Mouse (Mus musculus): ENCODE measurements around the gene Best1. TPM values are rescaled to one million over a fixed set of nuclear protein-coding genes. Genes with fewer than 3 reads are reported as not detected.

Best1 gene
- total and polyA plus RNA-seq, 2 experiments from 2014 or later = 0.33 TPM; not detected in 1

DNA sequence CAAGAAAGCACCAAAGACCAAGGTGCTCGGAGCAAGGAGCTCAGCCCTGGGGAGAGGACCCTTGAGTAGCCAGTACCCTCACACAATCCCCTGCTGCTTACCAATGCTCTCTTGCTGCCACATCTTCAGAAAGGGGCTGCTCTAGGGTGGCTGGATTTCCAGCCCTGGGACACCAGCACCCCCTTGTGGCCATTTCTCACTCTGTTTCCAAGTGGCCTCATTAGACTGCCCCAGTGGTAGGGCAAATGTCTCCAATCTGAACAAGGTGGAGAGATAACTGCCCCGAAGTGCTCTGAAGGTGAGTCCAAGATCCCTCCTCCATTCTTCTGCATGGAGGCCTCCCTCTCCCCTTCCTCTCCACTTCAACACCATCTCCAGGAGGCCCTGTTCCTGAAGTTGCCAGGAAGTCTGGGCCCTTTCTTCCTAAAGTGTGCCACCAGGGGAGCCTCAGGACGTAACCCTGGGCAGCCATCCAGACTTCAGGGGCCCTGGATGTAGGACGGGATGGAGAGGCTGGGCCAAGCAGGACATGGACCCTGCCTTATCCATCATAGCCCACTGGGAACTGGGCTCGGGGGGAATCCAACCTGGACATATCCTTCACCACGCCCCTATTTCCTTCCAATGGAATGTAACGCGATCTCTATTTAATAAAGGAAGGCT is 33.5 kb upstream of the Best1 start:
- 46% methylated on average over 8 of the region's 8 CpGs for WGBS
- TF ChIP-seq EP300 (IDR thresholded peaks at IDR 0.05; ENCODE audit: low read depth) (no peak), CTCF (IDR thresholded peaks at IDR 0.05; ENCODE audit: low read depth) (peak; percentile 91)
- Histone ChIP-seq H3K4me2 (ENCODE audit: low read depth, low read length) (no peak overlapping the region), H3K27ac (ENCODE audit: low read depth) (no peak overlapping the region), H3K27me3 (ENCODE audit: control insufficient read depth, insufficient read depth, low read length) (no peaks in the 10 kb centered on the region), H3K9me3 (replicated peaks; ENCODE audit: control insufficient read depth, low read length) (no peaks in the 10 kb centered on the region), H3K4me3 (ENCODE audit: low read depth, low read length) (no peak overlapping the region), H3K4me1 (ENCODE audit: control insufficient read depth, insufficient read depth) (peaks cover 24% of the 10 kb centered on the region; the same call in 1 of the 2 replicates), H3K9ac (replicated peaks; ENCODE audit: low read depth, low read length) (no peak overlapping the region), H3K36me3 (replicated peaks; ENCODE audit: control insufficient read depth, insufficient read depth, low read length) (0 out of 2 replicates have a peak, but pooled peaks cover 5% of the 10 kb centered on the region)
- DNase-seq (ENCODE audit: low spot score) = peak; percentile 71
- ATAC-seq (ENCODE audit: insufficient read depth, low read depth) = peak; percentile 50; the same call in 1 of the 2 replicates

DNA sequence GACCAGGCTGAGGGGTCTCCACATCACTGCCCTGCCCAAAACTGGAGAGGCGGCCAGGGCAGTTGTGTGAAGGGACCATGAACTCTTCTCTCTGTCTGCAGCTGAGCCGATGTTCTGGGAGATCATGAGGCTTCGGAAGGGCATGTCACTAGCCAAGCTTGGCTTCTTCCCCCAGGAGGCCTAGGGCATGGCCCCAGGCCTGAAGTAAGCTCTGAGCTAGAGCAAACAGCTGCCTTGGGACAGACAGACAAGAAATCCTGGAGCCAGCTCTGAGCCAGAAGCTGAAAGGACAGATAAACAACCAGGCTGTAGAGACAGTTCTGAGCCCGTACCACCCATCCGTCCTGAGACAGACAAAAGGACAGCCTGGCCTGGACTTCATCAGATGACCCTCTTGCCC is 32.9 kb upstream of the Best1 start:
- no peak for DNase-seq (ENCODE audit: low spot score)
- ATAC-seq (ENCODE audit: insufficient read depth, low read depth) = no peak
- 83% methylated on average over 5 of the region's 5 CpGs for WGBS
- no peak overlapping the region for H3K4me2 ChIP-seq (ENCODE audit: low read depth, low read length)
- no peak overlapping the region for H3K27ac ChIP-seq (ENCODE audit: low read depth)
- no peak overlapping the region for H3K9ac ChIP-seq (replicated peaks; ENCODE audit: low read depth, low read length)
- H3K36me3 ChIP-seq (replicated peaks; ENCODE audit: control insufficient read depth, insufficient read depth, low read length) = 0 out of 2 replicates have a peak, but pooled peaks cover 9% of the 10 kb centered on the region
- no peak overlapping the region for H3K4me3 ChIP-seq (ENCODE audit: low read depth, low read length)
- TF ChIP-seq CTCF (IDR thresholded peaks at IDR 0.05; ENCODE audit: low read depth) = no peak
- no peak for TF ChIP-seq EP300 (IDR thresholded peaks at IDR 0.05; ENCODE audit: low read depth)
- H3K9me3 ChIP-seq (replicated peaks; ENCODE audit: control insufficient read depth, low read length) = no peaks in the 10 kb centered on the region
- no peaks in the 10 kb centered on the region for H3K27me3 ChIP-seq (ENCODE audit: control insufficient read depth, insufficient read depth, low read length)
- H3K4me1 ChIP-seq (ENCODE audit: control insufficient read depth, insufficient read depth) = peaks cover 19% of the 10 kb centered on the region; the same call in 1 of the 2 replicates

DNA sequence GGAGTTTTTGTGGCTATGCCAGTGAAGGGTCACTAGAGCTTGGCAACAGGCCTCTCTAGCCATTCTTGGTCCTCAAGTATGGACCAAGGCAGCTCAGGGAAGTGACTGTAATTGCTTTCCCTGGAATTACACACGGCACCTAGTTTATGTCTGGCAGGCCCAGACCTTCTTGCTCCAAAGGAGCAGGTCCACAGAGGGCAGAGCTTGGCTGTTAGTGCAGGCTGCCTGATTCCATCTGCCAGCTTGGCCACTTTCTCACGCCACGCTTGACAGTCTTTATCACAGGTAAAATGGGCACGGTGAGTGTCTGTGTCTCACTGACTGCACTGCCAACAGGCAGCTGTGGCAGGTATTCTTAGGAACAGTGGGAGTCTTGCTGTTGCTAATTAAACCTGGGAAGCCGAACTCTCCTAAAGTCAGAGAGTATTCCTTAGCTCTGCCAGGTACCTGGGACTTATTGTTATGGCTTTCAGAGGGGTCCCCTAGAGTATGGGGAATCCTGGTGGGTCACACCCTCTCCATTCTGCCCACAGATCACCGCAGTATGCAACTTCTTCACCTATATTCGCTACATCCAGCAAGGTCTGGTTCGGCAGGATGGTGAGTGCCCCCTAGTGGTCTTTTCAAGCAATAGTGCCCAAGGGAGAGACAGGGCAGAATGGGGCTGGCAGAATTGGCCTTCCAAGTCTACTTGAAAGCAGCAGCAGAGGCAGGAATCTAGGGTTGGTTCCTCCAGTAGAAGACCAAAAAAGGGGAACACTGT is 32.0 kb upstream of the Best1 start:
- Histone ChIP-seq H3K27ac (ENCODE audit: low read depth) (no peak overlapping the region), H3K4me1 (ENCODE audit: control insufficient read depth, insufficient read depth) (peaks cover 10% of the 10 kb centered on the region; the same call in 1 of the 2 replicates), H3K4me3 (ENCODE audit: low read depth, low read length) (no peak overlapping the region), H3K9ac (replicated peaks; ENCODE audit: low read depth, low read length) (no peak overlapping the region), H3K36me3 (replicated peaks; ENCODE audit: control insufficient read depth, insufficient read depth, low read length) (peaks cover 18% of the 10 kb centered on the region; the same call in 1 of the 2 replicates), H3K9me3 (replicated peaks; ENCODE audit: control insufficient read depth, low read length) (no peaks in the 10 kb centered on the region), H3K4me2 (ENCODE audit: low read depth, low read length) (no peak overlapping the region), H3K27me3 (ENCODE audit: control insufficient read depth, insufficient read depth, low read length) (no peaks in the 10 kb centered on the region)
- ATAC-seq (ENCODE audit: insufficient read depth, low read depth) = peak; percentile 57
- TF ChIP-seq EP300 (IDR thresholded peaks at IDR 0.05; ENCODE audit: low read depth) (no peak), CTCF (IDR thresholded peaks at IDR 0.05; ENCODE audit: low read depth) (peak; percentile 91)
- peak; percentile 74 for DNase-seq (ENCODE audit: low spot score)
- WGBS = 39% methylated on average over 8 of the region's 8 CpGs

DNA sequence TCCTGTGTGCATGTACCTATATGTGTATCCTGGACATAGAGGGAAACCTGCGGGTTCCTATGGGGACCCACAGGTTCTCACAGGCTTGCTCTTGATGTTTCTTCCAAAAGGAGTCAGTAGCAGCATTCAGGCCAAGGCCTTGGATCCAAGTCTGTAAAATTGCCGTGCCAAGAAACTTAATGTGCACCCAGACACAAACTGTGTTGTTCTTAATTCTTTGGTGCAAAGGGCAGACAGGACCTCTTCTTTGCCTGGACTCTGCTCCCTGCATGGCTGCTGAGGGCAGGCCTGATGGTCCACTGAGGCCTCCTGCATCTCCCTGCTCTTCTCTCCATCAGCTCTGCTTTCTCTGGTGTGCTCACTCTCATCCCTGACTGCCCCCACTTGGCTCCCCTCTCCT is 28.3 kb upstream of the Best1 start:
- peaks cover 9% of the 10 kb centered on the region for H3K4me1 ChIP-seq (ENCODE audit: control insufficient read depth, insufficient read depth)
- DNase-seq (ENCODE audit: low spot score) (no peak), ATAC-seq (ENCODE audit: insufficient read depth, low read depth) (no peak)
- H3K9ac ChIP-seq (replicated peaks; ENCODE audit: low read depth, low read length) = no peak overlapping the region
- H3K4me3 ChIP-seq (ENCODE audit: low read depth, low read length) = no peak overlapping the region
- H3K4me2 ChIP-seq (ENCODE audit: low read depth, low read length) = no peak overlapping the region
- H3K27ac ChIP-seq (ENCODE audit: low read depth) = no peak overlapping the region
- TF ChIP-seq EP300 (IDR thresholded peaks at IDR 0.05; ENCODE audit: low read depth) = no peak
- TF ChIP-seq CTCF (IDR thresholded peaks at IDR 0.05; ENCODE audit: low read depth) = no peak
- WGBS = 85% methylated on average over 2 of the region's 2 CpGs
- peaks cover 30% of the 10 kb centered on the region; the same call in 1 of the 2 replicates for H3K36me3 ChIP-seq (replicated peaks; ENCODE audit: control insufficient read depth, insufficient read depth, low read length)
- no peaks in the 10 kb centered on the region for H3K27me3 ChIP-seq (ENCODE audit: control insufficient read depth, insufficient read depth, low read length)
- H3K9me3 ChIP-seq (replicated peaks; ENCODE audit: control insufficient read depth, low read length) = no peaks in the 10 kb centered on the region

DNA sequence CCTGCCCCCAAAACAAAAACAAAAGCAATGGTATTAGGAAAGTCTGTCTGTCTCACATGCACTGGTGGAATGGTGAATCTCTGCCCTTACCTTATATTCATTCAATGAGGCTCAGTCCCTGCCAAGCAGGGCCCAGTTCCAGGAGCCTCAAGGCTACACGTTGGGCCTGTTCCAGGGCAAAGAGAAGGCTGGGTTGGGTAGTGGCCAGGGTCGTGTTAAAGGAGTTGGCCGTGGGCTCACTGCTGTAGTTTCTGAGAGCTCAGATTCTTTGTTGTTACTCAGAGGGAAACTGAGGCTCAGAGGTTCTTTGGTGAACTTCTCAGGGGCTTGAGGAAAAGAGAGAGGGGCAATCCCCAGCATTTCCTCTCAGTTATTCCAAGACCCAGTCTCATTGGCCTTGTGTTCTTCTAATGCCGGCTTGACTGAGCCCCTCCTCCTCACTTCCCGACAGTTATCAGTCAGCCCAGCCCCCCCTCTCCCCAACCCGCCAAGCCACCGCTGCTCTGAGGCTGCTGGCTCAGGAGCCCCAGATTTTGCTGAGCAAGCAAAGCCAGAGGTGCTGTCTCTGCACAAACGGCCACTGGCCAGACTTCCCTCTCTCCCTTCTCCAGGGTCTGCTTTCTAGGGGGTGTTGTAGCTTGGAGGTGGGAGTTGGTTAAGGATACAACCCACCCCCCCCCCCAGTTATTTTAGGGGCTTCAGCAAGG is 23.9 kb upstream of the Best1 start:
- peaks cover 25% of the 10 kb centered on the region for H3K4me1 ChIP-seq (ENCODE audit: control insufficient read depth, insufficient read depth)
- H3K9ac ChIP-seq (replicated peaks; ENCODE audit: low read depth, low read length) = no peak overlapping the region
- peak; percentile 62 for DNase-seq (ENCODE audit: low spot score)
- H3K4me3 ChIP-seq (ENCODE audit: low read depth, low read length) = no peak overlapping the region
- peaks cover 27% of the 10 kb centered on the region; the same call in 1 of the 2 replicates for H3K36me3 ChIP-seq (replicated peaks; ENCODE audit: control insufficient read depth, insufficient read depth, low read length)
- ATAC-seq (ENCODE audit: insufficient read depth, low read depth) = peak; percentile 46; the same call in 1 of the 2 replicates
- no peaks in the 10 kb centered on the region for H3K27me3 ChIP-seq (ENCODE audit: control insufficient read depth, insufficient read depth, low read length)
- H3K4me2 ChIP-seq (ENCODE audit: low read depth, low read length) = peak overlapping the region; percentile 5; the same call in 1 of the 2 replicates
- peak overlapping the region; percentile 46 for H3K27ac ChIP-seq (ENCODE audit: low read depth)
- WGBS = 2% methylated on average over 8 of the region's 8 CpGs
- TF ChIP-seq EP300 (IDR thresholded peaks at IDR 0.05; ENCODE audit: low read depth) (no peak), CTCF (IDR thresholded peaks at IDR 0.05; ENCODE audit: low read depth) (no peak)
- H3K9me3 ChIP-seq (replicated peaks; ENCODE audit: control insufficient read depth, low read length) = no peaks in the 10 kb centered on the region

All from heart, postnatal 0 days (tissue).